8 mouse cellular contexts compared by ENCODE assay signal in genomic region chr2:164960716-164961441, GRCm38 (mm10). TPM values are rescaled to one million over a fixed set of nuclear protein-coding genes. Genes with fewer than 3 reads are reported as not detected.
DNase-seq lines count a peak whose midpoint lies in the region; ATAC-seq and TF ChIP-seq lines count a peak whose summit lies in the region.

TSS of gene Slc12a5 (plus strand) at chr2:164960802.

- no peak for TF ChIP-seq EP300 in ES-Bruce4 (IDR thresholded peaks at IDR 0.05; ENCODE audit: insufficient read depth, low read depth, low read length)

- no peak within 1 kb of the TSS for H3K27ac ChIP-seq in ES-Bruce4 (ENCODE audit: insufficient read depth, low read length)
- H3K27ac ChIP-seq in heart, embryonic 10.5 days, result peak within 1 kb of the TSS; percentile 89
- H3K27ac ChIP-seq in kidney, embryonic 14.5 days (ENCODE audit: low read depth, low read length), result no peak within 1 kb of the TSS
- no peak within 1 kb of the TSS for H3K27ac ChIP-seq in liver, embryonic 11.5 days (ENCODE audit: low read depth, low read length)

- no peaks in the 10 kb centered on the region for H3K9me3 ChIP-seq in ES-Bruce4 (replicated peaks; ENCODE audit: control insufficient read depth, insufficient read depth, low read length, poor library complexity, severe bottlenecking)
- no peaks in the 10 kb centered on the region for H3K9me3 ChIP-seq in heart, embryonic 10.5 days
- H3K9me3 ChIP-seq in kidney, embryonic 14.5 days (ENCODE audit: control insufficient read depth, low read length), result no peaks in the 10 kb centered on the region
- no peaks in the 10 kb centered on the region for H3K9me3 ChIP-seq in liver, embryonic 11.5 days (ENCODE audit: control insufficient read depth, low read length)

- peak; percentile 82 for ATAC-seq in kidney, embryonic 14.5 days (ENCODE audit: low FRiP score, low TSS enrichment)
- peak; percentile 76 for ATAC-seq in liver, embryonic 11.5 days (replicated peaks; ENCODE audit: low FRiP score)
- 0 out of 2 replicates have a peak, but pooled peaks have one; percentile 20 for ATAC-seq in monocyte, adult 5-6 weeks (replicated peaks; ENCODE audit: insufficient number of reproducible peaks, low FRiP score, low TSS enrichment, poor library complexity, severe bottlenecking)

- no peaks in the 10 kb centered on the region for H3K36me3 ChIP-seq in ES-Bruce4 (ENCODE audit: control insufficient read depth, insufficient read depth, low read length, poor library complexity, severe bottlenecking)
- no peaks in the 10 kb centered on the region for H3K36me3 ChIP-seq in heart, embryonic 10.5 days
- H3K36me3 ChIP-seq in kidney, embryonic 14.5 days (ENCODE audit: control insufficient read depth, insufficient read depth, low read length), result no peaks in the 10 kb centered on the region
- H3K36me3 ChIP-seq in liver, embryonic 11.5 days (ENCODE audit: control insufficient read depth, insufficient read depth, low read length), result no peaks in the 10 kb centered on the region

- no peak for TF ChIP-seq CTCF in ES-Bruce4 (IDR thresholded peaks at IDR 0.05; ENCODE audit: low read depth, low read length)

- DNase-seq in 3T3-L1 (ENCODE audit: low read depth, low spot score) (peak; percentile 44), adipocyte (ENCODE audit: low spot score) (no peak)
- DNase-seq in cerebellum, adult 9-10 months, result peak; percentile 76
- peak; percentile 85 for DNase-seq in heart, embryonic 10.5 days (ENCODE audit: low spot score)
- peak; percentile 75 for DNase-seq in liver, embryonic 11.5 days (ENCODE audit: low spot score)

- peak within 1 kb of the TSS; percentile 70 for H3K4me2 ChIP-seq in kidney, embryonic 14.5 days (replicated peaks; ENCODE audit: low read depth, low read length)
- H3K4me2 ChIP-seq in liver, embryonic 11.5 days, result peak within 1 kb of the TSS; percentile 76

- 1% methylated on average over 44 of the region's 54 CpGs for WGBS in heart, embryonic 10.5 days
- 1% methylated on average over 37 of the region's 54 CpGs for WGBS in kidney, embryonic 14.5 days
- 2% methylated on average over 44 of the region's 54 CpGs for WGBS in liver, embryonic 11.5 days

- H3K4me1 ChIP-seq in ES-Bruce4 (ENCODE audit: control insufficient read depth, insufficient read depth, low read length), result no peaks in the 10 kb centered on the region
- peaks cover 19% of the 10 kb centered on the region for H3K4me1 ChIP-seq in heart, embryonic 10.5 days
- no peaks in the 10 kb centered on the region for H3K4me1 ChIP-seq in kidney, embryonic 14.5 days (ENCODE audit: control insufficient read depth, insufficient read depth, low read length)
- H3K4me1 ChIP-seq in liver, embryonic 11.5 days (replicated peaks; ENCODE audit: control insufficient read depth, insufficient read depth, low read length), result peaks cover 4% of the 10 kb centered on the region; the same call in 1 of the 2 replicates

- H3K27me3 ChIP-seq in ES-Bruce4 (ENCODE audit: control insufficient read depth, insufficient read depth, low read length, poor library complexity, severe bottlenecking), result no peaks in the 10 kb centered on the region
- peaks cover 50% of the 10 kb centered on the region for H3K27me3 ChIP-seq in heart, embryonic 10.5 days (ENCODE audit: insufficient read depth, poor library complexity, severe bottlenecking)
- 0 out of 2 replicates have a peak, but pooled peaks cover 3% of the 10 kb centered on the region for H3K27me3 ChIP-seq in kidney, embryonic 14.5 days (ENCODE audit: control insufficient read depth, insufficient read depth, low read length)
- H3K27me3 ChIP-seq in liver, embryonic 11.5 days (replicated peaks; ENCODE audit: control insufficient read depth, insufficient read depth, low read length), result peaks cover 11% of the 10 kb centered on the region

- H3K4me3 ChIP-seq in ES-Bruce4 (ENCODE audit: low read depth, low read length), result peak within 1 kb of the TSS; percentile 79
- peak within 1 kb of the TSS; percentile 82 for H3K4me3 ChIP-seq in heart, embryonic 10.5 days
- peak within 1 kb of the TSS; percentile 65 for H3K4me3 ChIP-seq in kidney, embryonic 14.5 days (ENCODE audit: low read length)
- H3K4me3 ChIP-seq in liver, embryonic 11.5 days (ENCODE audit: low read depth, low read length), result peak within 1 kb of the TSS; percentile 71

- no peak for TF ChIP-seq POLR2A in ES-Bruce4 (IDR thresholded peaks at IDR 0.05; ENCODE audit: insufficient read depth, low read length)

- H3K9ac ChIP-seq in ES-Bruce4 (ENCODE audit: low read depth, poor library complexity, severe bottlenecking), result peak within 1 kb of the TSS; percentile 75
- peak within 1 kb of the TSS; percentile 54 for H3K9ac ChIP-seq in kidney, embryonic 14.5 days (ENCODE audit: low read depth, low read length)
- H3K9ac ChIP-seq in liver, embryonic 11.5 days (ENCODE audit: low read depth, low read length), result peak within 1 kb of the TSS; percentile 52; the same call in 1 of the 2 replicates

RNA-seq across cellular contexts. Expression of gene Slc12a5, which starts in this region (rescaled TPM):
- polyA plus RNA-seq in ES-Bruce4 (2011; ENCODE audit: insufficient read depth, insufficient read length, low read depth, missing spikeins), result 1.6 and 1.9 TPM in 2 replicates
- 0.74 and 0.92 TPM in 2 replicates for polyA plus RNA-seq in heart, embryonic 10.5 days (2016; fragmentation: Nextera tagmentation; extraction: Ambion mirVana)
- 1.5 and 1.6 TPM in 2 replicates for polyA plus RNA-seq in kidney, embryonic 14.5 days (2014; fragmentation: Nextera tagmentation; extraction: Ambion mirVana)
- polyA plus RNA-seq in liver, embryonic 11.5 days (2014; fragmentation: Nextera tagmentation; extraction: Ambion mirVana), result 0.55 and 0.70 TPM in 2 replicates
- 0.11 to 1.7 TPM (median 0.29 TPM) in 3 replicates for total RNA-seq in monocyte, adult 5-6 weeks (2017)

Comparison
In these comparisons a context has a peak if more than half of its experiments do, and no peak if none do; other contexts are left out.
1. Peak in DNase-seq, H3K4me3 ChIP-seq and H3K27ac ChIP-seq in heart, embryonic 10.5 days; RNA of the gene not detected or under 1 TPM.
2. Peak in DNase-seq, ATAC-seq, H3K4me3 ChIP-seq, H3K9ac ChIP-seq and H3K4me2 ChIP-seq in liver, embryonic 11.5 days; RNA of the gene not detected or under 1 TPM.
3. ATAC-seq: peak in every context shown above with its lines; median percentile 82 in kidney, embryonic 14.5 days; 76 in liver, embryonic 11.5 days; 20 in monocyte, adult 5-6 weeks.